Mouse (Mus musculus): ENCODE data around the gene Aco1. TPM values are rescaled to one million over a fixed set of nuclear protein-coding genes. Genes with fewer than 3 reads are reported as not detected.

The Aco1 gene
- polyA plus RNA-seq, 1 experiment from 2014 or later, result 59.1 TPM

DNA sequence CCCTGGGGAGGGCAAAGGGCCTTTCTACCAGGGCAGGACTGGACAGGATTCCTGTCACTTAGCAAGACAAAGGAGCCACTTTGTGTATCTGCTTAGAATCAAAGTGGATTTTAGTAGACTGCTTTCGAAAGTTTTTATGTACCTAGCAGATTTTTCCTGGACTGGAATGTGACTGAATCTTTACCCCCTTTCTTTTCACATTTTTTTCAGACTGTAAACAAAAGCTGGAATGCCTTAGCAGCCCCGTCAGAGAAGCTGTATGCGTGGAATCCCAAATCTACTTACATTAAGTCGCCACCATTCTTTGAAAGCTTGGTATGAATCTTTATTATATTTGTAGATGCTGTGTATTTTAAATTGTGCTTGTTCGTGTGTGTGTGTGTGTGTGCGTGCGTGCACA lies 45.1 kb downstream of the Aco1 start:
- Histone ChIP-seq H3K27ac (ENCODE audit: low read depth, low read length) (no peak overlapping the region), H3K27me3 (ENCODE audit: control insufficient read depth, insufficient read depth, low read length) (no peaks in the 10 kb centered on the region), H3K4me1 (ENCODE audit: control insufficient read depth, insufficient read depth, low read length) (no peaks in the 10 kb centered on the region), H3K4me2 (no peak overlapping the region), H3K36me3 (ENCODE audit: control insufficient read depth, insufficient read depth, low read length) (peaks cover 6% of the 10 kb centered on the region), H3K9ac (ENCODE audit: low read length) (no peak overlapping the region), H3K4me3 (ENCODE audit: low read depth, low read length) (no peak overlapping the region), H3K9me3 (ENCODE audit: control insufficient read depth, low read length) (no peaks in the 10 kb centered on the region)
- 87% methylated on average over 7 of the region's 7 CpGs for WGBS
- no peak for DNase-seq (ENCODE audit: low spot score, missing footprints)
- ATAC-seq (ENCODE audit: low FRiP score), result no peak

DNA sequence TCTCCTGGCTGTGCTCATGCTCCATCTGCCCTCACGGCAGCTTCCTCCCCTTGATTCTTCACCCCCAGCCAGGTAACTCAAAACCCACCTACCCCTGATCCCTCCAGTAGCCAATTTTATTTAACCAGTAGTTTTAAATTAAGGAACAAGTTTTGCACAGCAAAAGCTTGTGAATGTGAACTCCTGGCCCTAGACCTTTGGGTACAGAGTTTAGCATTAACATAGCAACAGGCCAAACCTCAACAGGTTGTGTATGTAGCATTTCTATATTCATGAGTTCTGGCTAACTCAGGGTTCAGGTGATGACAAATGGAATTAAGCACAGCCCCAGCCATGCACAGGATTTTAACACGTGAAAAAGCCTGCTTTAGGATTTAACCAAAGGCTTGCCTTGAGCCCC lies 49.4 kb downstream of the Aco1 start:
- Histone ChIP-seq H3K9ac (ENCODE audit: low read length) (no peak overlapping the region), H3K27me3 (ENCODE audit: control insufficient read depth, insufficient read depth, low read length) (no peaks in the 10 kb centered on the region), H3K9me3 (ENCODE audit: control insufficient read depth, low read length) (no peaks in the 10 kb centered on the region), H3K4me2 (no peak overlapping the region), H3K36me3 (ENCODE audit: control insufficient read depth, insufficient read depth, low read length) (peaks cover 12% of the 10 kb centered on the region), H3K4me1 (ENCODE audit: control insufficient read depth, insufficient read depth, low read length) (no peaks in the 10 kb centered on the region), H3K27ac (ENCODE audit: low read depth, low read length) (no peak overlapping the region), H3K4me3 (ENCODE audit: low read depth, low read length) (no peak overlapping the region)
- ATAC-seq (ENCODE audit: low FRiP score) (no peak), DNase-seq (ENCODE audit: low spot score, missing footprints) (no peak)
- 79% methylated on average over 2 of the region's 2 CpGs for whole genome bisulfite sequencing

DNA sequence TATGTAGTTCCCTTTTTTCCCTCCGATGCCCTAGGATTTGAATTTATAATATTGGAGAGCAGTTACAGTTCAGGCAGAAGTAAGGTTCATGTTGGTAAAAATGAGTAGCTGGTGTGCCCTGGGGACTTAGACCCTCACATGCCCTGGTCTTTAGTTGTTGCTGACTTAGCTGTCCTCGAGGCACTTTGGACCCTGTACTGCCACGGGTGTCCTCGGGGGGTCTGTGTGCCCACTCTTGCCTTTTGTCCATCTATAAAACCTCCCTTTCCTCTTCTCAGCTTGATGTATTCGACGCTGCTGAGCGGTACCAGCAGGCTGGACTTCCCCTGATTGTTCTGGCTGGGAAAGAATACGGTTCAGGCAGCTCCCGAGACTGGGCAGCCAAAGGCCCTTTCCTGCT lies 50.6 kb downstream of the Aco1 start:
- Histone ChIP-seq H3K27me3 (ENCODE audit: control insufficient read depth, insufficient read depth, low read length) (no peaks in the 10 kb centered on the region), H3K4me1 (ENCODE audit: control insufficient read depth, insufficient read depth, low read length) (no peaks in the 10 kb centered on the region), H3K27ac (ENCODE audit: low read depth, low read length) (no peak overlapping the region), H3K36me3 (ENCODE audit: control insufficient read depth, insufficient read depth, low read length) (peaks cover 19% of the 10 kb centered on the region), H3K9me3 (ENCODE audit: control insufficient read depth, low read length) (no peaks in the 10 kb centered on the region), H3K4me2 (no peak overlapping the region), H3K9ac (ENCODE audit: low read length) (no peak overlapping the region), H3K4me3 (ENCODE audit: low read depth, low read length) (no peak overlapping the region)
- ATAC-seq (ENCODE audit: low FRiP score) (no peak), DNase-seq (ENCODE audit: low spot score, missing footprints) (no peak)
- 78% methylated on average over 9 of the region's 9 CpGs for WGBS

DNA sequence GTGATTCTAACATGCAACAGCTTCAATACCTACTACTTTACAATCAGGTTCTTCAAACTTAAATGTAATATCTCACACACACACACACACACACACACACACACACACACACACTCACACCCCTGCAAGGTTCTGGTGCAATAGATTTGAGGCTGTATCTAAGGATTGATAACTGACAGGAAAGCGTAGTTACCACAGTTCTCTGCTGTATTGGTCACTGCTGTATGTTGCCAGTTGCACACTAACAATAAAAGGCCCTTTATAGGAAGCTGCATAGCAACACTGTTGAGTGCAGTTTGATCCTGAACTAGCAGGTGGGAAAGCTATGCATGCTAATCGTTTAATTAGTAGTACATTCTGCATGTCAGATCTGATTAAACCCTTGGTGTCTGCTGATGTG lies 52.5 kb downstream of the Aco1 start:
- H3K4me1 ChIP-seq (ENCODE audit: control insufficient read depth, insufficient read depth, low read length), result no peaks in the 10 kb centered on the region
- ATAC-seq (ENCODE audit: low FRiP score) (no peak), DNase-seq (ENCODE audit: low spot score, missing footprints) (no peak)
- 92% methylated on average over 2 of the region's 2 CpGs for WGBS
- no peak overlapping the region for H3K27ac ChIP-seq (ENCODE audit: low read depth, low read length)
- no peak overlapping the region for H3K4me2 ChIP-seq
- no peak overlapping the region for H3K4me3 ChIP-seq (ENCODE audit: low read depth, low read length)
- H3K36me3 ChIP-seq (ENCODE audit: control insufficient read depth, insufficient read depth, low read length), result peaks cover 18% of the 10 kb centered on the region
- no peak overlapping the region for H3K9ac ChIP-seq (ENCODE audit: low read length)
- H3K9me3 ChIP-seq (ENCODE audit: control insufficient read depth, low read length), result no peaks in the 10 kb centered on the region
- H3K27me3 ChIP-seq (ENCODE audit: control insufficient read depth, insufficient read depth, low read length), result no peaks in the 10 kb centered on the region

DNA sequence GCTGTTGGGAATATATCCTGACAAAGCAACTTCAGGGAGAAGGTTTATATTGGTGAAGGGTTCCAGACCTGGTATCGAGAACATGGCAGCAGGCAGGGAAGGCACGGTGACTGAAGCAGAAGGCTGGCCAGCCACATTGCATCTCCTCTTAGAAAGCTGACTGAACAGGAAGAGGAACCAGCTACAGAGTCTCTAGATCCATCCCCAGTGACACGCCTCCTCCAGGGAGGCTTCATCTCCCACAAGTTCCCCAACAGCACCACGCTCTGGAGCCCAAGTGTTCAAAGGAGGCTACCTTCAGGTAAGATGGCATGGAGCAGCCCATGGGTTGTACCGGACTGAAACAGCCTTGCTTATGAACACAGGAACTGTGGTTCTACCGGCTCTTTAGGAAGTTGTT lies 59.3 kb downstream of the Aco1 start:
- DNase-seq (ENCODE audit: low spot score, missing footprints) (no peak), ATAC-seq (ENCODE audit: low FRiP score) (no peak)
- Histone ChIP-seq H3K4me3 (ENCODE audit: low read depth, low read length) (no peak overlapping the region), H3K27ac (ENCODE audit: low read depth, low read length) (no peak overlapping the region), H3K4me1 (ENCODE audit: control insufficient read depth, insufficient read depth, low read length) (no peaks in the 10 kb centered on the region), H3K4me2 (no peak overlapping the region), H3K36me3 (ENCODE audit: control insufficient read depth, insufficient read depth, low read length) (peaks cover 10% of the 10 kb centered on the region; the same call in 1 of the 2 replicates), H3K27me3 (ENCODE audit: control insufficient read depth, insufficient read depth, low read length) (no peaks in the 10 kb centered on the region), H3K9ac (ENCODE audit: low read length) (no peak overlapping the region), H3K9me3 (ENCODE audit: control insufficient read depth, low read length) (no peaks in the 10 kb centered on the region)
- 95% methylated on average over 6 of the region's 6 CpGs for WGBS

DNA sequence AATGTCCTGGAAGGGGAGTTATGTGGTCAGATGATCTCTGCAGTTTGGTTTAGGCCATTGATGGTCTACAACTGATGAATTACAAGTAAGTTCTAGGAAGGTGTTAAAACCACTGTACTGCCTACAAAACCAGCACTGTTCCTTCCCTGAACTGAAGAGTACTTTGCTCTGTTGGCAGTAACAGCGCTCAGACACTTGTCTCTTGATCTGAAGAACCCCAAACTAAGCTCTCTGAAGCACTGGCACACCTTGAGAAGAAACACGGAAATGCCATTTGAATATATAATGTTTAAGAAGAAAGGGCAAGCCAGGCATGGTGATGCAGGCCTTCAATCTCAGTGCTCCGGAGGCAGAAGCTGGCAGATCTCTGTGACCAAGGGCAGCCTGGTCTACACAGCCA lies 61.5 kb downstream of the Aco1 start:
- H3K9me3 ChIP-seq (ENCODE audit: control insufficient read depth, low read length), result no peaks in the 10 kb centered on the region
- no peaks in the 10 kb centered on the region for H3K4me1 ChIP-seq (ENCODE audit: control insufficient read depth, insufficient read depth, low read length)
- no peak overlapping the region for H3K9ac ChIP-seq (ENCODE audit: low read length)
- no peak overlapping the region for H3K4me2 ChIP-seq
- ATAC-seq (ENCODE audit: low FRiP score) (no peak), DNase-seq (ENCODE audit: low spot score, missing footprints) (no peak)
- H3K4me3 ChIP-seq (ENCODE audit: low read depth, low read length), result no peak overlapping the region
- no peaks in the 10 kb centered on the region for H3K27me3 ChIP-seq (ENCODE audit: control insufficient read depth, insufficient read depth, low read length)
- no peaks in the 10 kb centered on the region for H3K36me3 ChIP-seq (ENCODE audit: control insufficient read depth, insufficient read depth, low read length)
- WGBS, result 89% methylated on average over 3 of the region's 3 CpGs
- H3K27ac ChIP-seq (ENCODE audit: low read depth, low read length), result no peak overlapping the region

DNA sequence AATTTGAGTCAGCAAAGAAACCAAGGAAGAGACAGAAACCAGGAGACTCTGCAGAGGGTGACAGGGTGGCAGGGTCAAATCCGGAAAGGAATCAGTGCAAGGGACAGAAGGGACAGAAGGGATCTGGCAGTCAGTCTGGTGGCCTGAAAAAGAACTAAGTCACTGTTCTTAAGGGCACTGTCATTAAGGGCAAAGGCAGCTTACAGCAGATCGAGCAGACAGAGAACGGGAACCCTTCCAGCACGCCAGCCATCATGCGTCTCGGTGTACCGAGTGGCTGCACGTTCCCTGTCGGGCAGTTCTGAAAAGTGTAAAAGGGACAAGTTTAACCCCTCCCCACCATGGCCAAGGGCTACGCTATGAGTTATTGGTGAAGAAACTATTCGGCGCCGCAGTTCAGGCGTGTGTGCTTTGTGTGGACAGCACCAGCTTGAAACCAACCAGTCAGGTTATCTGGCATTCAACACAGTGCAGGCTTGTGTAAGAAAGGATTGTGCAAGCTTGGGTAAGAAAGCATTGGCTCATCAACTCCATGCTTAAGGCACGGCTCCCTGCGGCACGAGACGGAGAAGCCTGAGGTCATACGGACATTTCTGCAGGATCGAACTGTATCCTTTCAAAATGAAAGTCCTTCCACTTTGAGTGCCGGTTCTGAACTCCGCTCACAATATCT lies 62.5 kb downstream of the Aco1 start:
- no peak for ATAC-seq (ENCODE audit: low FRiP score)
- H3K4me3 ChIP-seq (ENCODE audit: low read depth, low read length), result no peak overlapping the region
- H3K4me1 ChIP-seq (ENCODE audit: control insufficient read depth, insufficient read depth, low read length), result no peaks in the 10 kb centered on the region
- no peaks in the 10 kb centered on the region for H3K36me3 ChIP-seq (ENCODE audit: control insufficient read depth, insufficient read depth, low read length)
- DNase-seq (ENCODE audit: low spot score, missing footprints), result no peak
- no peaks in the 10 kb centered on the region for H3K9me3 ChIP-seq (ENCODE audit: control insufficient read depth, low read length)
- no peak overlapping the region for H3K9ac ChIP-seq (ENCODE audit: low read length)
- no peak overlapping the region for H3K27ac ChIP-seq (ENCODE audit: low read depth, low read length)
- WGBS, result 94% methylated on average over 22 of the region's 22 CpGs
- H3K4me2 ChIP-seq, result no peak overlapping the region
- H3K27me3 ChIP-seq (ENCODE audit: control insufficient read depth, insufficient read depth, low read length), result no peaks in the 10 kb centered on the region

DNA sequence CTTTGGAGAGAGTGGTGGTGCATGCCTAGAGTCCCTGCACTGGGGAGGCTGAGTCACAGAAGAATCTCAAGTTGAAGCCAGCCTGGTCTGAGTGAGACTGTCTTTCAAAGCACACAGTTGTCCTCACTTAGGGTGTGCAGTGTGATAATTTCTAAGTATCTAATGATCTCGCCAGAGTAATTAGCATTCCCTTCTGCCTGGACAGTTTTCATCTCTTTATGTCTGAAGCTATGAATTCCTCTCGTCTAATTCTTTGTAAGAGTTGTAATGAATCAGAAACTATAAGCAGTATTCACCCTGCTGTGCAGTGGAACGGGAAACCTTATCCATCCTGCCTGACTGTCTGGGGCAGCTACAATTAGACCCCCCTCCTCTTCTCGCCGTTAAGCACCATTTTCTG lies 64.8 kb downstream of the Aco1 start:
- WGBS, result 86% methylated on average over 5 of the region's 5 CpGs
- no peak for ATAC-seq (ENCODE audit: low FRiP score)
- Histone ChIP-seq H3K27me3 (ENCODE audit: control insufficient read depth, insufficient read depth, low read length) (no peaks in the 10 kb centered on the region), H3K4me3 (ENCODE audit: low read depth, low read length) (no peak overlapping the region), H3K36me3 (ENCODE audit: control insufficient read depth, insufficient read depth, low read length) (no peaks in the 10 kb centered on the region), H3K9ac (ENCODE audit: low read length) (no peak overlapping the region), H3K27ac (ENCODE audit: low read depth, low read length) (no peak overlapping the region), H3K4me2 (no peak overlapping the region), H3K4me1 (ENCODE audit: control insufficient read depth, insufficient read depth, low read length) (no peaks in the 10 kb centered on the region), H3K9me3 (ENCODE audit: control insufficient read depth, low read length) (no peaks in the 10 kb centered on the region)
- no peak for DNase-seq (ENCODE audit: low spot score, missing footprints)

DNA sequence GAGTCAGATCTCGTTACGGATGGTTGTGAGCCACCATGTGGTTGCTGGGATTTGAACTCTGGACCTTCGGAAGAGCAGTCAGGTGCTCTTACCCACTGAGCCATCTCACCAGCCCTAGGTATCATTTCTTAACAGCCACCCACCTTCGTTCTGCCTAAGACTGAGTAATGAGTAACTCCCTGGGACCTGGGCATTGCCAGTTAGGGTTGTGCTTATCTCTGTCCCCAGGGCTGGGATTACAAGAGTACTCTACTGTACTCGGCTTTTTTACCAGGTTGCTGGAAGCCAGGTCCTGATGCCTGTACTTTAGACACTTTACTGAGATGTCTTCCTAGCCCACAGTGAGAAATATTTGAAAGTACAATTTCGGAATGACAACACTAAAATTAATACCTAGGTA lies 69.3 kb downstream of the Aco1 start:
- Histone ChIP-seq H3K9ac (ENCODE audit: low read length) (no peak overlapping the region), H3K27me3 (ENCODE audit: control insufficient read depth, insufficient read depth, low read length) (no peaks in the 10 kb centered on the region), H3K9me3 (ENCODE audit: control insufficient read depth, low read length) (no peaks in the 10 kb centered on the region), H3K4me1 (ENCODE audit: control insufficient read depth, insufficient read depth, low read length) (no peaks in the 10 kb centered on the region), H3K4me3 (ENCODE audit: low read depth, low read length) (no peak overlapping the region), H3K36me3 (ENCODE audit: control insufficient read depth, insufficient read depth, low read length) (no peaks in the 10 kb centered on the region), H3K4me2 (no peak overlapping the region), H3K27ac (ENCODE audit: low read depth, low read length) (no peak overlapping the region)
- no peak for DNase-seq (ENCODE audit: low spot score, missing footprints)
- WGBS, result 91% methylated on average over 4 of the region's 6 CpGs
- no peak for ATAC-seq (ENCODE audit: low FRiP score)
